Mouse (Mus musculus) neural tube, postnatal 0 days (tissue): ENCODE data around the gene Ppp2r5c. TPM values are rescaled to one million over a fixed set of nuclear protein-coding genes. Genes with fewer than 3 reads are reported as not detected.

ENCODE experiments used
- polyA plus RNA-seq: library from polyadenylated mRNA; unstranded; fragments of >200 nt; fragmentation: Nextera tagmentation; extraction: Ambion mirVana; gene quantifications from 2 replicates; pipeline ENCODE4 v1.2.1, GENCODE M21; 2015

Gene Ppp2r5c
- 146 and 153 TPM in 2 replicates for polyA plus RNA-seq

GRCm38 (mm10) chr12:110446290-110447170, at the start of gene Ppp2r5c:
Gene Ppp2r5c, plus strand, starts transcription at chr12:110447120.

GRCm38 (mm10) chr12:110601241-110602218, 154.6 kb downstream of the Ppp2r5c start, which contains the start of gene Dync1h1:
Gene Dync1h1, plus strand, starts transcription at chr12:110601452.

Other genes starting within 250 kb of the Ppp2r5c start
- gene Dio3, start 168.1 kb upstream of the Ppp2r5c start, polyA plus RNA-seq = 0.73 and 1.7 TPM in 2 replicates
- gene Dync1h1, start 154.3 kb downstream of the Ppp2r5c start, polyA plus RNA-seq = 54.0 and 74.3 TPM in 2 replicates
- 0.17 and 0.50 TPM in 2 replicates for gene 1700001K19Rik, start 235.5 kb downstream of the Ppp2r5c start, polyA plus RNA-seq